Mouse (Mus musculus) myocyte (in vitro differentiated cells): ENCODE measurements at regions not wholly inside any gene's neighbourhood (a gene's known extent, or its start where the extent isn't known, plus 50 kb on each side); places are given as distances from the start of the nearest gene placed in this dataset.

ENCODE experiments used
- E2F4 ChIP-seq: IDR thresholded peaks from one replicate; pipeline ENCODE4 v1.6.1; 2011; ENCODE audit warnings: mild to moderate bottlenecking, control low read depth, moderate library complexity; ENCODE audit not compliant: insufficient read depth
- MYOD1 ChIP-seq, 3 experiments: IDR thresholded peaks; one replicate each; pipeline ENCODE4 v1.6.1; 2011; ENCODE audit warnings: control low read depth in 2 of 3, low read depth in 2 of 3, mild to moderate bottlenecking in 2 of 3, moderate library complexity in 1 of 3; ENCODE audit not compliant: insufficient read length in 2 of 3, control insufficient read depth in 1 of 3
- POLR2A ChIP-seq: IDR thresholded peaks from one replicate; pipeline ENCODE4 v1.6.1; 2011; ENCODE audit warnings: low read depth, mild to moderate bottlenecking, control low read depth, moderate library complexity; ENCODE audit not compliant: insufficient read length
- POLR2AphosphoS2 ChIP-seq: IDR thresholded peaks from one replicate; pipeline ENCODE4 v1.6.1; 2011; ENCODE audit warnings: low read depth, control low read depth; ENCODE audit not compliant: insufficient read length
- TCF12 ChIP-seq: IDR thresholded peaks from one replicate; pipeline ENCODE4 v1.6.1; 2011; ENCODE audit warnings: mild to moderate bottlenecking, control low read depth; ENCODE audit not compliant: poor library complexity, insufficient read depth, severe bottlenecking

DNA sequence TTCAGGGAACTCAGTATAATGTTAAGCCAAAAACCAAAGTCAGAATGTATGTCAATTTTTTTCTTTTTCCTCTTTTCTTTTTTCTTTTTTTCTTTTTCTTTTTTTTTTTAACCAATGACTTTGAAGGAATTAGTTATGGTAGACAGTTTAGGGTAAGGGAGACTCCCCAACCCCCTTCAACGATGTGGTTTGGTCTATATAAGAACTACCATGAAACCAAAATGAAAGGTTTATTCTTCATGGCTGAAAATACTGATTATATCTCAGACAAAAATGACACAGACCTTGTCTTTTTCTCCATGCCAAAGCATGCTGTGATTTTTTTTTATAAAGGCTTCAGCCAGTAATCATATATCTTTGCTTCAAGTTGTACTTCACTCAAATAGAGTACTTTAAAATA, 526.7 kb downstream of the Ptprc start:
- no peak for TF ChIP-seq E2F4
- no peak for TF ChIP-seq MYOD1 (IDR thresholded peaks at IDR 0.05; ENCODE audit: control insufficient read depth in 1 of 3, insufficient read length in 2 of 3, low read depth in 2 of 3)
- TF ChIP-seq POLR2AphosphoS2, result no peak
- no peak for TF ChIP-seq POLR2A
- TF ChIP-seq TCF12, result no peak
